Comparison of ENCODE assay signal across 16 mouse cellular contexts in the genomic region with DNA sequence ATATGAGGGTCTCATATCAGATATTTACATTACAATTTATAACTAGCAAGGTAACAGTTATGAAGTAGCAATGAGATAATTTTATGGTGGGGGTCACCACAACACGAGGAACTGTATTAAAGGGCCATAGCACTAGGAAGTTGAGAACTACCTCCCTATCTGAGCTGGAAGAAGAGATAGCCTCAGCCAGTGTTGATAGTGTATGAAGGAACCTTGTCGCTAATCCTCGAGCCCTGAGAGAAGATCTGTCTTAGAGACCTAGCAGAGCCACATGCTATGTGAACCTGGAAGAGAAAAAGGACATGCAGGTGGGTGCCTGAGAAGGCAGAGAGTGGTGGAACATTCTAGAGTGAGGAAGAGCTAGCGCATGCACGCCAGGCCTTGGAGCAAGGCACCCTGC.
DNase-seq lines count a peak whose midpoint lies in the region; ATAC-seq and TF ChIP-seq lines count a peak whose summit lies in the region.
"Had no signal": no experiment of that assay in that cellular context is flagged by ENCODE, and none has a peak within 500 bp of the region (broad histone marks: within the 10 kb centered on the region; RNA-seq: fewer than 3 reads in every experiment).

No protein-coding gene starts in this region.

- H3K27me3 ChIP-seq in midbrain, embryonic 14.5 days (ENCODE audit: control insufficient read depth, insufficient read depth, low read length): no peaks in the 10 kb centered on the region
- H3K27me3 ChIP-seq in midbrain, postnatal 0 days (ENCODE audit: insufficient read depth, low read length): no peaks in the 10 kb centered on the region
- no peaks in the 10 kb centered on the region for H3K27me3 ChIP-seq in limb, embryonic 13.5 days

- 89% methylated on average over 5 of the region's 5 CpGs for WGBS in midbrain, embryonic 14.5 days
- WGBS in midbrain, postnatal 0 days: 90% methylated on average over 5 of the region's 5 CpGs
- WGBS in limb, embryonic 13.5 days: 83% methylated on average over 5 of the region's 5 CpGs

- H3K9me3 ChIP-seq in midbrain, embryonic 14.5 days (ENCODE audit: control insufficient read depth, low read length): no peaks in the 10 kb centered on the region
- H3K9me3 ChIP-seq in midbrain, postnatal 0 days (ENCODE audit: low read length): no peaks in the 10 kb centered on the region
- no peaks in the 10 kb centered on the region for H3K9me3 ChIP-seq in limb, embryonic 13.5 days

- intact Hi-C loops in left cerebral cortex, adult 2 months (cut with DNase I): no loop called here
- intact Hi-C loops in left cerebral cortex, postnatal 36 days (cut with DNase I): loop anchor here (10.0 kb wide), 1 partner anchor 159 kb away; no protein-coding TSS in a partner anchor

- H3K4me3 ChIP-seq in left cerebral cortex, adult 2 months: no peak overlapping the region
- H3K4me3 ChIP-seq in midbrain, embryonic 14.5 days (replicated peaks; ENCODE audit: low read depth, low read length): no peak overlapping the region
- no peak overlapping the region for H3K4me3 ChIP-seq in midbrain, postnatal 0 days (ENCODE audit: low read depth, low read length)
- H3K4me3 ChIP-seq in limb, embryonic 13.5 days: no peak overlapping the region
- H3K4me3 ChIP-seq: gastrocnemius, adult 2 months had no signal

- no peak for DNase-seq in left cerebral cortex, adult 2 months (ENCODE audit: extremely low spot score in 1 of 2, low spot score in 2 of 2)
- no peak for DNase-seq in left cerebral cortex, postnatal 36 days (ENCODE audit: low spot score in 2 of 2)
- no peak for DNase-seq in midbrain, embryonic 14.5 days
- no peak for DNase-seq in midbrain, postnatal 0 days (ENCODE audit: low spot score)
- DNase-seq in right cerebral cortex, postnatal 4 days: no peak
- DNase-seq in embryo, embryonic 9.5 days (ENCODE audit: extremely low spot score): no peak
- DNase-seq: cerebellum, postnatal 10 days; embryo, embryonic 11 days; gastrocnemius, adult 2 months; heart, postnatal 4 days; kidney, adult 8-10 months; layer of hippocampus, adult 9-11 months; right cerebral cortex, postnatal 14 days had no signal

- H3K9ac ChIP-seq in midbrain, embryonic 14.5 days (replicated peaks; ENCODE audit: low read length): no peak overlapping the region
- H3K9ac ChIP-seq in midbrain, postnatal 0 days (replicated peaks; ENCODE audit: low read length, poor library complexity, severe bottlenecking): no peak overlapping the region
- H3K9ac ChIP-seq in limb, embryonic 13.5 days: no peak overlapping the region
- H3K9ac ChIP-seq: liver, postnatal 0 days had no signal

- no peak for ATAC-seq in midbrain, embryonic 14.5 days (ENCODE audit: low FRiP score, low TSS enrichment)
- no peak for ATAC-seq in midbrain, postnatal 0 days (ENCODE audit: low FRiP score)
- no peak for ATAC-seq in limb, embryonic 13.5 days (ENCODE audit: low FRiP score, low read depth)
- ATAC-seq: hindbrain, postnatal 0 days had no signal

- no peak for TF ChIP-seq CTCF in left cerebral cortex, adult 2 months (IDR thresholded peaks at IDR 0.05)
- TF ChIP-seq CTCF in midbrain, postnatal 0 days (IDR thresholded peaks at IDR 0.05): no peak

- no peak overlapping the region for H3K4me2 ChIP-seq in midbrain, embryonic 14.5 days (ENCODE audit: low read length)
- H3K4me2 ChIP-seq in midbrain, postnatal 0 days (ENCODE audit: low read depth, low read length, poor library complexity, severe bottlenecking): no peak overlapping the region
- no peak overlapping the region for H3K4me2 ChIP-seq in limb, embryonic 13.5 days (replicated peaks)

- H3K27ac ChIP-seq in left cerebral cortex, adult 2 months: 0 out of 2 replicates have a peak overlapping the region, but pooled peaks have one; percentile 38
- 0 out of 2 replicates have a peak overlapping the region, but pooled peaks have one; percentile 22 for H3K27ac ChIP-seq in midbrain, embryonic 14.5 days (replicated peaks; ENCODE audit: low read depth, low read length)
- H3K27ac ChIP-seq in midbrain, postnatal 0 days (ENCODE audit: low read depth, low read length): no peak overlapping the region
- peak overlapping the region; percentile 75; the same call in 1 of the 2 replicates for H3K27ac ChIP-seq in limb, embryonic 13.5 days
- H3K27ac ChIP-seq: gastrocnemius, adult 2 months; hindbrain, postnatal 0 days had no signal

- H3K4me1 ChIP-seq in midbrain, embryonic 14.5 days (ENCODE audit: control insufficient read depth, insufficient read depth, low read length): peaks cover 79% of the 10 kb centered on the region
- H3K4me1 ChIP-seq in midbrain, postnatal 0 days (ENCODE audit: insufficient read depth, low read length): 0 out of 2 replicates have a peak, but pooled peaks cover 2% of the 10 kb centered on the region
- peaks cover 76% of the 10 kb centered on the region for H3K4me1 ChIP-seq in limb, embryonic 13.5 days

- no peaks in the 10 kb centered on the region; the same call in 1 of the 2 replicates for H3K36me3 ChIP-seq in midbrain, embryonic 14.5 days (ENCODE audit: control insufficient read depth, insufficient read depth, low read length)
- no peaks in the 10 kb centered on the region for H3K36me3 ChIP-seq in midbrain, postnatal 0 days (ENCODE audit: insufficient read depth, low read length)
- peaks cover 19% of the 10 kb centered on the region for H3K36me3 ChIP-seq in limb, embryonic 13.5 days
